Mouse (Mus musculus) gastrocnemius, adult 2 months (tissue): Measurements from ENCODE around the gene Cap1. TPM values are rescaled to one million over a fixed set of nuclear protein-coding genes. Genes with fewer than 3 reads are reported as not detected.
"Not testable (repeated sequence)": the region's sequence is repeated elsewhere in the genome, so short reads cannot be mapped to it uniquely, and the experiment has no call there.

Experiments
- DNase-seq: peaks from one replicate; pipeline ENCODE4 v3.0.0; 2022
- H3K27ac ChIP-seq: fragments of 200-600 bp; 2 replicates; pipeline ENCODE4 v1.8.1; 2022; ENCODE audit warnings: mild to moderate bottlenecking
- H3K4me3 ChIP-seq: fragments of 200-600 bp; 2 replicates; pipeline ENCODE4 v1.8.1; 2022; ENCODE audit warnings: mild to moderate bottlenecking, moderate library complexity
- CTCF ChIP-seq: fragments of 200-600 bp; IDR thresholded peaks from 2 replicates; pipeline ENCODE4 v1.8.1; 2022; ENCODE audit warnings: antibody characterized with exemption, mild to moderate bottlenecking, moderate library complexity
- intact Hi-C: fragments of 180-260 bp; cut with DNase I; formaldehyde crosslinking; loops from one replicate; pipeline ENCODE4 v1.15.1; 2025
- total RNA-seq, 2 experiments: library from RNA; stranded (reverse); gene quantifications; 2 replicates each; pipeline ENCODE4 v1.2.3; 2021

The Cap1 gene
- total RNA-seq, 2 experiments from 2014 or later, result 17.4 to 25.5 TPM

GRCm38 (mm10) chr4:122857909-122858308 lies 27.9 kb downstream of the Cap1 start:
- TF ChIP-seq CTCF, result peak; percentile 7; the same call in 1 of the 2 replicates
- Histone ChIP-seq H3K4me3 (no peak overlapping the region), H3K27ac (no peak overlapping the region)
- intact Hi-C loops, result no loop called here
- no peak for DNase-seq

DNA sequence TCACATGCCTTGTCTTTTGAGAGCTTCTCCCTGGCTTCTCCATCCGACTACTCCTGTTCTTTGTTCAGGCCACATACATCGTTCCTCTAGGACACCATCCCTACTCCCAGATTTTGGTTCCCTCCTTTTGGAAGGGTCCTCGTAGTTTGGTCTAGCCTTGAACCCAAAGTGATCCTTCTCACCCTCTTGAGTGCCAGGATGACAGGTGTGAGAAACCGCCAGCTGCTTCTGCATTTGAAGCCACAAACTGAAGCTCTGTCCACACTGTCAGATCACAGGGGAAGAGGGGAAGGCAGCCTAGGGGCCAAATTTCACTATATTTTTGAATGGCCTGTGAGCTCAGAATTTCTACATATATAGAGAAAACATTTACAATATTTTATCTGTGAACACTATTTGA lies 31.1 kb downstream of the Cap1 start:
- no peak overlapping the region for H3K27ac ChIP-seq
- intact Hi-C loops, result no loop called here
- H3K4me3 ChIP-seq, result no peak overlapping the region
- no peak for TF ChIP-seq CTCF
- DNase-seq, result no peak

GRCm38 (mm10) chr4:122853691-122854090 lies 32.2 kb downstream of the Cap1 start:
- H3K4me3 ChIP-seq, result no peak overlapping the region
- intact Hi-C loops, result no loop called here
- no peak for DNase-seq
- no peak for TF ChIP-seq CTCF
- H3K27ac ChIP-seq, result no peak overlapping the region

DNA sequence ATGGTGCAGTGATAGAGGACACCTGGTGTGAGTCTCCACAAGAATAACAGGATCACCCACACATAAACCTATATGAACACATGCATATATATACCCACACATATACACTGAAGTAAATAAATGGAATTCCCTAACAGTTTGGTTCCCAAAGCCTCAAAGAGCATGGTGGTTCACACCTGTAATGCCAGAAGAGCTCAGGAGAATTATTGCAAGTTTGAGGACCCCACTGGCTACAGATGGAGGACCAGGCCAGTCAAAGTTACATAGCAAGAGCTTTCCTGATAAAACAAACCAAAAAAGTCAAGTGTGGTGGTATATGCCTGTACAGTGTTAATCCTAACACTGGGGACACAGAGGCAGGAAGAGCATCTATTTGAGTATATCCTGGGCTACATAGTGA lies 34.3 kb downstream of the Cap1 start:
- no peak for TF ChIP-seq CTCF
- intact Hi-C loops, result no loop called here
- Histone ChIP-seq H3K4me3 (no peak overlapping the region), H3K27ac (no peak overlapping the region)
- DNase-seq, result no peak

- intact Hi-C loops, result no loop called here
- Histone ChIP-seq H3K27ac (no peak overlapping the region), H3K4me3 (no peak overlapping the region)
- TF ChIP-seq CTCF, result no peak
- peak; percentile 36 for DNase-seq
Observed at GRCm38 (mm10) chr4:122848150-122848621, 37.7 kb downstream of the Cap1 start.

- no peak for TF ChIP-seq CTCF
- intact Hi-C loops, result no loop called here
- Histone ChIP-seq H3K4me3 (no peak overlapping the region), H3K27ac (no peak overlapping the region)
- no peak for DNase-seq
Observed at GRCm38 (mm10) chr4:122838416-122838815, 47.4 kb downstream of the Cap1 start.

DNA sequence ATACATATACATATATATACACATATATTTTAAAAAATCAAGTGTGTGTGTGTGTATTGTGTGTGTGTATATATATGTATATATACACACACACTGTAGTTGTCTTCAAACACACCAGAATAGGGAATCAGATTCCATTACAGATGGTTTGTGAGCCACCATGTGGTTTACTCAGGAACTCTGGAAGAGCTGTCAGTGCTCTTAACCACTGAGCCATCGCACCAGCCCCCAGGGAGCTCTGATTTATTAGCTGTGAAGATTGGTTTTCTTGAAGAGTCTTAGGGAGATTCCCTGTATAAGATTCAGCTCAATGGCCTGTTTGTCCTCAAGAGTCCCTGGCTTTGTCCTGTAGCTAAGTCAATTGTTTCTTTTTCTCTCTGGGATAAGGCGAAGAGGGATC lies 47.9 kb downstream of the Cap1 start:
- intact Hi-C loops, result no loop called here
- Histone ChIP-seq H3K27ac (no peak overlapping the region), H3K4me3 (no peak overlapping the region)
- DNase-seq, result no peak
- no peak for TF ChIP-seq CTCF

- TF ChIP-seq CTCF, result no peak
- DNase-seq, result no peak
- no peak overlapping the region for H3K4me3 ChIP-seq
- intact Hi-C loops, result no loop called here
- H3K27ac ChIP-seq, result no peak overlapping the region
Observed at GRCm38 (mm10) chr4:122837180-122837730, 48.6 kb downstream of the Cap1 start.

DNA sequence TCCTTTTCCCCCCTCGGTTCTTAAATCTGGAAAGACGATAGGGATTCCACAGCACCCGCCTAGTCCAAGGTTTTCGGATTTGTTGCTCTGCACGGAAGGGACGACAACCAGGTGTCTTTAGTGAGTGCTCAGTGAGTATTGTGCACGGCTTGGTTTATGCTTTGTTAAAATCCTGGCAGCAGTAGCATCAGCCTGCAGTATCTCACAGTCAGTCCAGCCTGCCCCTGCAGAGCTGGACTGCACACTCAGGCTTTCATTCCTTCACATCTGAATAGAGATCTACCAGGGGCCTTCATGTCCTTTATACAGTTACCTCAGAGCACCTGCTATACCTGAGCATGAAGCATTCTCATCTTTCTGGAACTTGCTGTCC lies 49.5 kb downstream of the Cap1 start:
- no peak for TF ChIP-seq CTCF

DNA sequence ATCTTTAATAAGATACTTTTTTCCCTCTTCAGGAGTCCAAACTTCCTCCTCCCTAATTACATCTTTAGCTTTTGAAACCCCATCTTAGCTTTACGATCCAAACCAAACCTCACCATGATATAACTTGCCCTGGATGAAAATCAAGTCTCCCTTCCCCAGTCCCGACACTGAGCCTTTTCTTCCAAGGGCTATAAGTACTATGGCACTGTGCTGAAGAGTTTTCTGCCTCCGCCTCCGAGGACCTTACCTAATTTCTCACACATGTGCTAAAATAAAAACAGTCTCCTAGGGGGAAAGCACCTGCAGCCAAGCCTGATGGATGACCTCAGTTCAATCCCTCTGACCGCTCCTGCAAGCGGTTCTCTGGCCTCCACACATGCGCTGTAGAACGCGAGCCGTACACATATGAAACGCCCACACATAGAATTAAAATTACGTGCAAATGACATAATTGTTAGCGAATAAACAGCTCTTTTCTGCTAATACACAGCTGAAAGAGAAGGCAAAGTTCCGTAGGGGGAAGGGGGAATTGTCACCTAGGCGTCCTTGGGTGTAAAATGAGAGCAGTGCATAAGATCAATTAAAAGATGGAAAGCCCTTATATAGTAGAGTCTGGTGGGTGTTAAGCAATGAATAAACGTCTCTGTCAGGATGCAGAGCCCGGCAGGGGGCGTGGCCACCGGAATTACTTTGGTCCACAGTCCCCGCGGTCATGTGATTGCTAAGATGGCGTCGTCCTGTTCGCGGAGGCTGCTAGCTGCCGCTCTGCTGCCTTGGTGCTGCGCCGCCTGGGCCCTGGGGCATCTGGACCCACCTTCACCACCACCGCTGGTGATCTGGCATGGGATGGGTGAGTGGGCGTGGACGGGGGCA lies 50.1 kb downstream of the Cap1 start, which contains the start of gene Ppt1:
Gene Ppt1 (plus strand): TSS at position 713 of the 873 bp plus-strand sequence.
- TF ChIP-seq CTCF, result peak; percentile 41; the same call in 1 of the 2 replicates
- intact Hi-C loops, result no loop called here
- peak; percentile 88 for DNase-seq
- H3K27ac ChIP-seq, result peak within 1 kb of the TSS; percentile 78
- peak within 1 kb of the TSS; percentile 95 for H3K4me3 ChIP-seq

More for the DNA sequence above, 49.5 kb downstream of the Cap1 start:
- DNase-seq, result no peak
- intact Hi-C loops, result no loop called here
- Histone ChIP-seq H3K27ac (peak overlapping the region; percentile 78), H3K4me3 (peak overlapping the region; percentile 95)

GRCm38 (mm10) chr4:122831888-122832287 lies 54.0 kb downstream of the Cap1 start:
- TF ChIP-seq CTCF, result no peak
- intact Hi-C loops, result no loop called here
- Histone ChIP-seq H3K27ac (no peak overlapping the region), H3K4me3 (no peak overlapping the region)
- no peak for DNase-seq

- intact Hi-C loops, result no loop called here
- TF ChIP-seq CTCF, result no peak
- no peak for DNase-seq
Observed at GRCm38 (mm10) chr4:122829339-122829738, 56.5 kb downstream of the Cap1 start.

DNA sequence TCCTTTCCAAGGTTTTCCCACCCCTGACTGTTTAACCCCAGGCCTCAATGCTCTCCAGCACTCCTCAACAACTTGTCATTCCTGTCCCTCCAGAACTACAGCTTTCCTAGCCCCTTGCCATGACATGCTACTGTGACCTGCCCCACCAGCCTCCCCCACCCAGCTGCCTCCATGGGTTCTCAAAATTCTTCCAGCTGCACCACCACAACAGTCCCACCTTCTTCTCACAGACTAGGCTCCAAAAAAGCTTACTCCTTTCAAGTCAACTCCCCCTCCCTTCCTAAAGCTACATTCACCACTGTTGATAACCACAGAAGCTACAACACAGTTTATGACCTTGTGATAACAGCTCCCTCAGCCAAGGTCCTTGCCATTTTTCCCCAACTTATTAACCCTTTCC lies 58.2 kb downstream of the Cap1 start:
- Histone ChIP-seq H3K27ac (no peak overlapping the region), H3K4me3 (no peak overlapping the region)
- intact Hi-C loops, result no loop called here
- DNase-seq, result no peak
- TF ChIP-seq CTCF, result no peak

More at GRCm38 (mm10) chr4:122829339-122829738, 56.5 kb downstream of the Cap1 start:
- no peak overlapping the region for H3K27ac ChIP-seq
- no peak overlapping the region for H3K4me3 ChIP-seq

DNA sequence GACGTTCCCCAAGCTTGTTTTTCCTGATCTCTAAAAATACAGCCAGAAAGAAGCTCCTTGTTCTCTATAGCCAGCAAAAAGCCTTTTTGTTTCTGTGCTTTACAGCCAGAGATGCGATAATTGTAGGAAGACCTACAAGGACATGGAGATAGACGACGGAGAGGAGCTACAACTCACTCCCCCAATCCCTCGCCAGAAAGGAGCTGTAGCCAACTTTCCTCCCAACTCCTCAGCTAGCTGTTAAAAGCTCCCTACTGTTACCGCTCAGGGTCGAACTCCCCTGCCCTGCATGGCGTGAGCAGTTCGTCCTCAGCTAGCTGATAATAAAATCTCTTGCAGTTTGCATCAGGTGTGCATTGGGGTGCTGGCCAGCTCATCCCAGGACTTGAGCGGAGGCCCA lies 64.9 kb downstream of the Cap1 start:
- DNase-seq, H3K4me3 ChIP-seq, intact Hi-C loops, H3K27ac ChIP-seq: not testable (repeated sequence)
